Comparison of ENCODE assay signal across 8 mouse cellular contexts in the genomic region with DNA sequence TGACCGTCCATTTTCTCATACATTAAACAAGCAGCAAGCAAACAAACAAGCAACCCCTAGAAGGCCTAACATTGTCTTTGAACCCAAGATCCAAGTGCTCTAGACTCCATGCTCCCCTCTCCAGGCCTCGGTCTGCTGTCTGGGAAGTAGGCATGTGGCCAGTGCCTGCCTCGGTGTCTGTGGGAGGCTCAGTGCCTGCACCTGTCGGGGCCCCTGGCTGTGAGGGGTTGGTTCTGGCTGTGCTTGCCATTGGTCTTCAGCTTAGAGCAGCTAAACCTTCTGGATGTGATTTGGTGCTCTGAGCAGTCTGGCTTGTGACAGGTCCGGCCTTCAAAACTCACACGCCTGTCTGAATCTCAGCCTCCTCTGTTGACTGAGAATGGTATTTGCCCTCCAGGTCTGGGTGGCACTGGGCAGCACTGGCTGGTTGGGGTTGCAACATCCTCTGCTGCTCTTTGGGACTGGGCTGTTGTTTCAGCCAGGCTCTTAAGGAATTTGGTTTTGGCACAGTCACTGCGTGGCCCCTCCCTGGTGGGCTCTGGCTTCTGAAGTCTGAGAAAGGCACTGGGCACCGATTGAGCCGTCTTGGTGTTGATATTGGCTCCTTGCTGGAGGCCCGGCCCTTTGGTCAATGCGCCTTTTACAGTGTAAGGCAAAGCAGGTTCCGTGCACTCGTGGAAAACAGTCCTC. TPM values are rescaled to one million over a fixed set of nuclear protein-coding genes. Genes with fewer than 3 reads are reported as not detected.
DNase-seq lines count a peak whose midpoint lies in the region; ATAC-seq and TF ChIP-seq lines count a peak whose summit lies in the region.

No protein-coding gene starts in this region.

- H3K4me2 ChIP-seq in forebrain, embryonic 12.5 days = no peak overlapping the region
- no peak overlapping the region for H3K4me2 ChIP-seq in hindbrain, embryonic 14.5 days (replicated peaks)
- H3K4me2 ChIP-seq in liver, embryonic 13.5 days = no peak overlapping the region

- H3K4me1 ChIP-seq in forebrain, embryonic 10.5 days = peaks cover 56% of the 10 kb centered on the region
- H3K4me1 ChIP-seq in forebrain, embryonic 12.5 days = peaks cover 31% of the 10 kb centered on the region
- peaks cover 22% of the 10 kb centered on the region for H3K4me1 ChIP-seq in hindbrain, embryonic 14.5 days (replicated peaks; ENCODE audit: control insufficient read depth, insufficient read depth, low read length)
- peaks cover 61% of the 10 kb centered on the region for H3K4me1 ChIP-seq in liver, embryonic 13.5 days (replicated peaks)

- WGBS in forebrain, embryonic 10.5 days = 76% methylated on average over 13 of the region's 13 CpGs
- WGBS in forebrain, embryonic 12.5 days = 71% methylated on average over 13 of the region's 13 CpGs
- WGBS in hindbrain, embryonic 14.5 days = 63% methylated on average over 13 of the region's 13 CpGs
- 59% methylated on average over 13 of the region's 13 CpGs for WGBS in liver, embryonic 13.5 days (ENCODE audit: insufficient replicate concordance)

- no peak for DNase-seq in forebrain, embryonic 10.5 days (ENCODE audit: extremely low spot score, low spot score)
- peak; percentile 90 for DNase-seq in Muller cell, postnatal 12 days (ENCODE audit: inconsistent ontology term)
- DNase-seq in hindbrain, embryonic 14.5 days (ENCODE audit: low spot score) = no peak
- no peak for DNase-seq in liver, embryonic 13.5 days
- DNase-seq in natural killer cell, adult 2 months (ENCODE audit: low spot score in 2 of 2) = no peak
- no peak for DNase-seq in left cerebral cortex, adult 2 months (ENCODE audit: extremely low spot score in 1 of 2, low spot score in 2 of 2)

- no peak overlapping the region for H3K4me3 ChIP-seq in forebrain, embryonic 10.5 days
- no peak overlapping the region for H3K4me3 ChIP-seq in forebrain, embryonic 12.5 days (replicated peaks)
- no peak overlapping the region for H3K4me3 ChIP-seq in hindbrain, embryonic 14.5 days (replicated peaks; ENCODE audit: low read length)
- no peak overlapping the region for H3K4me3 ChIP-seq in liver, embryonic 13.5 days (replicated peaks)
- no peak overlapping the region for H3K4me3 ChIP-seq in left cerebral cortex, adult 2 months

- intact Hi-C loops in left cerebral cortex, adult 2 months (cut with DNase I) = no loop called here

- H3K9ac ChIP-seq in forebrain, embryonic 12.5 days = no peak overlapping the region
- no peak overlapping the region for H3K9ac ChIP-seq in hindbrain, embryonic 14.5 days
- peak overlapping the region; percentile 29; the same call in 1 of the 2 replicates for H3K9ac ChIP-seq in liver, embryonic 13.5 days

- no peak for ATAC-seq in forebrain, embryonic 12.5 days (ENCODE audit: low FRiP score)
- peak; percentile 18; the same call in 1 of the 2 replicates for ATAC-seq in hindbrain, embryonic 14.5 days (ENCODE audit: low FRiP score)
- no peak for ATAC-seq in liver, embryonic 13.5 days (ENCODE audit: low read depth)
- no peak for ATAC-seq in cerebellum, adult (ENCODE audit: insufficient number of reproducible peaks, low FRiP score, low TSS enrichment)

- no peak for TF ChIP-seq CTCF in left cerebral cortex, adult 2 months (IDR thresholded peaks at IDR 0.05)

- H3K9me3 ChIP-seq in forebrain, embryonic 10.5 days = no peaks in the 10 kb centered on the region
- no peaks in the 10 kb centered on the region for H3K9me3 ChIP-seq in forebrain, embryonic 12.5 days
- no peaks in the 10 kb centered on the region for H3K9me3 ChIP-seq in hindbrain, embryonic 14.5 days (ENCODE audit: control insufficient read depth, low read length)
- no peaks in the 10 kb centered on the region for H3K9me3 ChIP-seq in liver, embryonic 13.5 days (replicated peaks)

- H3K27me3 ChIP-seq in forebrain, embryonic 10.5 days (ENCODE audit: poor library complexity, severe bottlenecking) = no peaks in the 10 kb centered on the region
- H3K27me3 ChIP-seq in forebrain, embryonic 12.5 days = no peaks in the 10 kb centered on the region
- H3K27me3 ChIP-seq in hindbrain, embryonic 14.5 days (ENCODE audit: control insufficient read depth, insufficient read depth, low read length) = no peaks in the 10 kb centered on the region
- H3K27me3 ChIP-seq in liver, embryonic 13.5 days = no peaks in the 10 kb centered on the region

- H3K27ac ChIP-seq in forebrain, embryonic 10.5 days = peak overlapping the region; percentile 22; the same call in 1 of the 2 replicates
- no peak overlapping the region for H3K27ac ChIP-seq in forebrain, embryonic 12.5 days
- H3K27ac ChIP-seq in hindbrain, embryonic 14.5 days = peak overlapping the region; percentile 47
- peak overlapping the region; percentile 14 for H3K27ac ChIP-seq in liver, embryonic 13.5 days
- no peak overlapping the region for H3K27ac ChIP-seq in left cerebral cortex, adult 2 months

- no peaks in the 10 kb centered on the region for H3K36me3 ChIP-seq in forebrain, embryonic 10.5 days (replicated peaks)
- H3K36me3 ChIP-seq in forebrain, embryonic 12.5 days (replicated peaks) = no peaks in the 10 kb centered on the region
- no peaks in the 10 kb centered on the region for H3K36me3 ChIP-seq in hindbrain, embryonic 14.5 days (replicated peaks; ENCODE audit: control insufficient read depth, insufficient read depth)
- peaks cover 3% of the 10 kb centered on the region; the same call in 1 of the 2 replicates for H3K36me3 ChIP-seq in liver, embryonic 13.5 days

RNA-seq across cellular contexts. Expression of a gene that starts 19.4 kb away (rescaled TPM):
- polyA plus RNA-seq in forebrain, embryonic 10.5 days (2016; fragmentation: Nextera tagmentation; extraction: Ambion mirVana) = 2.0 and 2.3 TPM in 2 replicates
- 2.3 and 2.4 TPM in 2 replicates for polyA plus RNA-seq in forebrain, embryonic 12.5 days (2016; fragmentation: Nextera tagmentation; extraction: Ambion mirVana)
- polyA plus RNA-seq in hindbrain, embryonic 14.5 days (2014; fragmentation: Nextera tagmentation; extraction: Ambion mirVana) = 1.8 and 2.2 TPM in 2 replicates
- 3.0 and 4.5 TPM in 2 replicates for polyA plus RNA-seq in liver, embryonic 13.5 days (2015; fragmentation: Nextera tagmentation; extraction: Ambion mirVana)
- total RNA-seq in left cerebral cortex, adult 2 months (2021) = 1 to 10 TPM; 6.7 to 8.7 TPM

RNA-seq across cellular contexts. Expression of a gene that starts 20.7 kb away (rescaled TPM):
- 0.21 and 0.25 TPM in 2 replicates for polyA plus RNA-seq in forebrain, embryonic 10.5 days (2016; fragmentation: Nextera tagmentation; extraction: Ambion mirVana)
- 0.27 TPM in 1 of 2 replicates, not detected in the other for polyA plus RNA-seq in forebrain, embryonic 12.5 days (2016; fragmentation: Nextera tagmentation; extraction: Ambion mirVana)
- polyA plus RNA-seq in hindbrain, embryonic 14.5 days (2014; fragmentation: Nextera tagmentation; extraction: Ambion mirVana) = not detected in 2 replicates
- polyA plus RNA-seq in liver, embryonic 13.5 days (2015; fragmentation: Nextera tagmentation; extraction: Ambion mirVana) = 0.46 and 0.74 TPM in 2 replicates
- 1 to 10 TPM in 1 of 2 experiments, under 1 TPM in 1; 0.75 to 1.4 TPM for total RNA-seq in left cerebral cortex, adult 2 months (2021)

Comparison
In these comparisons a context has a peak if more than half of its experiments do, and no peak if none do; other contexts are left out.
1. H3K27ac ChIP-seq: peak in forebrain, embryonic 10.5 days (single experiment), hindbrain, embryonic 14.5 days (single experiment) and liver, embryonic 13.5 days (single experiment); none in forebrain, embryonic 12.5 days (single experiment) and left cerebral cortex, adult 2 months (single experiment).